8 mouse cellular contexts compared by ENCODE assay signal in the genomic region with DNA sequence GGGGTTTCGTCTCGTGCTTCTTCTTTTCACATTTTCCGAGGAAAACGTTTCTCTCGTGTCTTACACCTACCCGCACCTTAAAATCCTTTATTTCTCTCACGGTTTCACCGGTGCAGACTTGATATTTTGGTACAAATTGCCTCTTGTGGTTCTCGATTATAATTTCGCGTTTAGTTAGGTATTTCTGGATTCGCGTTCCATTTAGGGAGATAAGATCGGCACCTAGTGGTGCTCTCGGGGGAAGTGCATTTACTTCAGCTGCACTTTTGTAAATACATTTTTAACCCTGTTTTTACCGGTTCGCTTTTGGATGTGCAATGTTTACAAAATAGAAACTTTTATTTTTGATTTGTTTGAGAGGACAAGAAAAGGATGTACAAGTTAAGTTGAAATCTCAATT. TPM values are rescaled to one million over a fixed set of nuclear protein-coding genes. Genes with fewer than 3 reads are reported as not detected.
A peak's percentile ranks its signal among the peaks of the same experiment; 100 is the strongest.
DNase-seq lines count a peak whose midpoint lies in the region; ATAC-seq lines count a peak whose summit lies in the region.

No protein-coding gene starts in this region.

- H3K9me3 ChIP-seq in kidney, embryonic 16.5 days (ENCODE audit: low read length) = peaks cover 6% of the 10 kb centered on the region
- H3K9me3 ChIP-seq in embryonic facial prominence, embryonic 10.5 days = peaks cover 4% of the 10 kb centered on the region; the same call in 1 of the 2 replicates
- peaks cover 2% of the 10 kb centered on the region; the same call in 1 of the 2 replicates for H3K9me3 ChIP-seq in limb, embryonic 10.5 days (replicated peaks)
- H3K9me3 ChIP-seq in neural tube, embryonic 13.5 days = 0 out of 2 replicates have a peak, but pooled peaks cover 5% of the 10 kb centered on the region

- H3K27ac ChIP-seq in kidney, embryonic 16.5 days (ENCODE audit: low read length) = peak overlapping the region; percentile 99
- peak overlapping the region; percentile 98 for H3K27ac ChIP-seq in embryonic facial prominence, embryonic 10.5 days (replicated peaks)
- H3K27ac ChIP-seq in limb, embryonic 10.5 days = peak overlapping the region; percentile 94
- peak overlapping the region; percentile 96 for H3K27ac ChIP-seq in neural tube, embryonic 13.5 days (replicated peaks)

- peak overlapping the region; percentile 76 for H3K4me3 ChIP-seq in kidney, embryonic 16.5 days (ENCODE audit: low read length)
- peak overlapping the region; percentile 76 for H3K4me3 ChIP-seq in embryonic facial prominence, embryonic 10.5 days
- peak overlapping the region; percentile 67 for H3K4me3 ChIP-seq in limb, embryonic 10.5 days
- peak overlapping the region; percentile 55 for H3K4me3 ChIP-seq in neural tube, embryonic 13.5 days

- H3K4me2 ChIP-seq in kidney, embryonic 16.5 days (replicated peaks; ENCODE audit: low read depth, low read length) = peak overlapping the region; percentile 51
- H3K4me2 ChIP-seq in neural tube, embryonic 13.5 days = peak overlapping the region; percentile 44

- ATAC-seq in kidney, embryonic 16.5 days (ENCODE audit: low FRiP score, low TSS enrichment) = no peak
- ATAC-seq in neural tube, embryonic 13.5 days (ENCODE audit: low read depth) = peak; percentile 8; the same call in 1 of the 2 replicates

- H3K36me3 ChIP-seq in kidney, embryonic 16.5 days (ENCODE audit: insufficient read depth, low read length) = peaks cover 14% of the 10 kb centered on the region
- peaks cover 33% of the 10 kb centered on the region for H3K36me3 ChIP-seq in embryonic facial prominence, embryonic 10.5 days (replicated peaks)
- peaks cover 29% of the 10 kb centered on the region for H3K36me3 ChIP-seq in limb, embryonic 10.5 days
- peaks cover 8% of the 10 kb centered on the region for H3K36me3 ChIP-seq in neural tube, embryonic 13.5 days

- H3K4me1 ChIP-seq in kidney, embryonic 16.5 days (ENCODE audit: insufficient read depth, low read length) = peaks cover 5% of the 10 kb centered on the region; the same call in 1 of the 2 replicates
- no peaks in the 10 kb centered on the region for H3K4me1 ChIP-seq in embryonic facial prominence, embryonic 10.5 days
- H3K4me1 ChIP-seq in limb, embryonic 10.5 days = 0 out of 2 replicates have a peak, but pooled peaks cover 4% of the 10 kb centered on the region
- peaks cover 8% of the 10 kb centered on the region for H3K4me1 ChIP-seq in neural tube, embryonic 13.5 days (replicated peaks)

- DNase-seq in kidney, postnatal 25 days = no peak
- no peak for DNase-seq in embryonic facial prominence, embryonic 10.5 days (ENCODE audit: low spot score)
- no peak for DNase-seq in limb, embryonic 10.5 days (ENCODE audit: low spot score)
- no peak for DNase-seq in gastrocnemius, adult 18-20 months (ENCODE audit: low spot score)
- DNase-seq in layer of hippocampus, adult 11-12 months (ENCODE audit: low spot score) = no peak
- no peak for DNase-seq in retina, embryonic 14.5 days (ENCODE audit: low spot score)

- no peaks in the 10 kb centered on the region for H3K27me3 ChIP-seq in kidney, embryonic 16.5 days (ENCODE audit: insufficient read depth, low read length)
- H3K27me3 ChIP-seq in embryonic facial prominence, embryonic 10.5 days (replicated peaks; ENCODE audit: low read depth, poor library complexity, severe bottlenecking) = no peaks in the 10 kb centered on the region
- no peaks in the 10 kb centered on the region for H3K27me3 ChIP-seq in limb, embryonic 10.5 days (ENCODE audit: low read depth, poor library complexity, severe bottlenecking)
- no peaks in the 10 kb centered on the region for H3K27me3 ChIP-seq in neural tube, embryonic 13.5 days

- 2% methylated on average over 17 of the region's 17 CpGs for WGBS in kidney, embryonic 16.5 days
- WGBS in embryonic facial prominence, embryonic 10.5 days = 3% methylated on average over 17 of the region's 17 CpGs
- WGBS in limb, embryonic 10.5 days = 4% methylated on average over 17 of the region's 17 CpGs
- 2% methylated on average over 17 of the region's 17 CpGs for WGBS in neural tube, embryonic 13.5 days

- H3K9ac ChIP-seq in kidney, embryonic 16.5 days (replicated peaks; ENCODE audit: low read length) = peak overlapping the region; percentile 85
- peak overlapping the region; percentile 58 for H3K9ac ChIP-seq in neural tube, embryonic 13.5 days

RNA-seq across cellular contexts. Expression of a gene that starts 13.3 kb away (rescaled TPM):
- 38.0 and 41.0 TPM in 2 replicates for polyA plus RNA-seq in kidney, embryonic 16.5 days (2015; fragmentation: Nextera tagmentation; extraction: Ambion mirVana)
- polyA plus RNA-seq in embryonic facial prominence, embryonic 10.5 days (2016; fragmentation: Nextera tagmentation; extraction: Ambion mirVana) = 48.0 and 50.9 TPM in 2 replicates
- 40.0 and 49.9 TPM in 2 replicates for polyA plus RNA-seq in limb, embryonic 10.5 days (2016; fragmentation: Nextera tagmentation; extraction: Ambion mirVana)
- 37.8 and 55.4 TPM in 2 replicates for polyA plus RNA-seq in neural tube, embryonic 13.5 days (2015; fragmentation: Nextera tagmentation; extraction: Ambion mirVana)
- total RNA-seq in gastrocnemius, adult 18-20 months (2021) = 10 to 100 TPM; 40.0 to 42.4 TPM
